Mouse (Mus musculus) kidney, embryonic 15.5 days (tissue): Measurements from ENCODE around the gene Chac2. TPM values are rescaled to one million over a fixed set of nuclear protein-coding genes. Genes with fewer than 3 reads are reported as not detected.
"Not testable (repeated sequence)": the region's sequence is repeated elsewhere in the genome, so short reads cannot be mapped to it uniquely, and the experiment has no call there.

ENCODE experiments used
- ATAC-seq: fragments of 200-750 bp; cut with Nextera tagmentation; replicated peaks from 2 replicates; pipeline ENCODE4 v1.8.0; 2017; ENCODE audit warnings: moderate TSS enrichment; ENCODE audit not compliant: low FRiP score
- H3K27ac ChIP-seq: fragments of 300-500 bp; sonication (generic); 2 replicates; pipeline ENCODE4 v1.5.1; 2015; ENCODE audit warnings: mild to moderate bottlenecking, inconsistent platforms
- H3K27me3 ChIP-seq: fragments of 300-500 bp; sonication (generic); 2 replicates; pipeline ENCODE4 v1.6.1; 2015; ENCODE audit warnings: inconsistent platforms
- H3K36me3 ChIP-seq: fragments of 300-500 bp; sonication (generic); 2 replicates; pipeline ENCODE4 v1.6.1; 2015; ENCODE audit warnings: inconsistent platforms
- H3K4me1 ChIP-seq: fragments of 300-500 bp; sonication (generic); 2 replicates; pipeline ENCODE4 v1.6.1; 2015; ENCODE audit warnings: inconsistent platforms
- H3K4me2 ChIP-seq: fragments of 300-500 bp; sonication (generic); 2 replicates; pipeline ENCODE4 v1.6.1; 2015; ENCODE audit warnings: moderate library complexity, mild to moderate bottlenecking, inconsistent platforms
- H3K4me3 ChIP-seq: fragments of 300-500 bp; sonication (generic); replicated peaks from 2 replicates; pipeline ENCODE4 v1.5.1; 2015; ENCODE audit warnings: mild to moderate bottlenecking, inconsistent platforms
- H3K9ac ChIP-seq: fragments of 300-500 bp; sonication (generic); 2 replicates; pipeline ENCODE4 v1.6.1; 2015; ENCODE audit warnings: mild to moderate bottlenecking, inconsistent platforms
- H3K9me3 ChIP-seq: fragments of 300-500 bp; sonication (generic); replicated peaks from 2 replicates; pipeline ENCODE4 v1.6.1; 2016; ENCODE audit warnings: inconsistent platforms
- WGBS: fragments of 180-500 bp; shearing (Covaris S2); methylation state at CpG from one replicate; pipeline ENCODE4 v1.1.7; 2015; ENCODE audit warnings: mixed read lengths; 5-methylcytosine and 5-hydroxymethylcytosine counted together
- polyA plus RNA-seq: library from polyadenylated mRNA; unstranded; fragments of >200 nt; fragmentation: Nextera tagmentation; extraction: Ambion mirVana; gene quantifications from 2 replicates; pipeline ENCODE4 v1.2.1, GENCODE M21; 2015

Chac2 gene
- 17.7 and 18.8 TPM in 2 replicates for polyA plus RNA-seq

DNA sequence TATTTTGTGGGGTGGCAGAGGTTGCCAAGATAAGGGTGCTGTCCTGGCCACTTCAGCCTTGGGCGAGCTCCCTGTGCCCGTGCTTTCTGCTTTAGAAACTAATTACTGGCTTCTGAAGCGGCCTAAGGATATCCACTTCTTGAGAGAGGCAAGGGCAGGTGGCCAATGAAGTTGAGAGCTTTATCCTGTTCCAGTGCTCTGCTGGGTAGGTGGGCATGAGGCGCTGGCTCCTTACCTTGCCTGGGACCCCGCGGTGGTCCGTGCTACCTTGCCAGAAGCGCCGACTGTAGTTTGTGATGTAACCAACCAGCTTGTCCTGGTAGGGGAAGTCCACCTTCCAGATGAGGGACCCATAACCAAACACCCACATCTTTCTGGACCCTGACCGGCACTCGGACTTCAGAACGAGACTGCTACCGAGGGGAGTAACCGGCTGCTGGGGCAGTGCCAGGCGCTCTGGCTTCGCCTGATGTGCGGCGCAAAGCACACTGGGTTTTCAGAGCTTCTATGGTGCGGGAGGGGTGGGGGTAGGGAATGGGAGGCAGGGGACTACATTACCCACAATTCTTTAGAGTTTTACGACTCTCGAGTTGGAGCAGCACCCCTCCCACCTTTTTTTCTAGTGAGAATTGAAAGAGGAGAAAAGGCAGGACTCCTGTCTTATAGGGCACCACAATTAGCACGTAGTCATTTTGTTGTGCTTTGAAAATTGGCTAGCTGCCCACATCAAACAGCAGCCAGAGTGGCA is at the start of gene Chac2:
Chac2 (minus strand) TSS at position 474 of the 748 bp plus-strand sequence.
- no peaks in the 10 kb centered on the region for H3K9me3 ChIP-seq
- H3K9ac ChIP-seq = peak within 1 kb of the TSS; percentile 59
- peak within 1 kb of the TSS; percentile 75 for H3K4me2 ChIP-seq
- peaks cover 7% of the 10 kb centered on the region; the same call in 1 of the 2 replicates for H3K36me3 ChIP-seq
- H3K4me1 ChIP-seq = peaks cover 6% of the 10 kb centered on the region
- no peaks in the 10 kb centered on the region for H3K27me3 ChIP-seq
- peak within 1 kb of the TSS; percentile 81 for H3K27ac ChIP-seq
- WGBS = 1% methylated on average over 22 of the region's 22 CpGs
- peak; percentile 99 for ATAC-seq
- H3K4me3 ChIP-seq = peak within 1 kb of the TSS; percentile 62

GRCm38 (mm10) chr11:31034958-31035357 is 48.8 kb upstream of the Chac2 start:
- no peak overlapping the region for H3K4me2 ChIP-seq
- no peak overlapping the region for H3K9ac ChIP-seq
- H3K4me3 ChIP-seq = no peak overlapping the region
- ATAC-seq = no peak
- H3K4me1 ChIP-seq = no peaks in the 10 kb centered on the region
- peaks cover 23% of the 10 kb centered on the region for H3K36me3 ChIP-seq
- 96% methylated on average over 4 of the region's 4 CpGs for WGBS
- H3K9me3 ChIP-seq = peaks cover 6% of the 10 kb centered on the region; the same call in 1 of the 2 replicates
- no peak overlapping the region for H3K27ac ChIP-seq
- H3K27me3 ChIP-seq = no peaks in the 10 kb centered on the region

DNA sequence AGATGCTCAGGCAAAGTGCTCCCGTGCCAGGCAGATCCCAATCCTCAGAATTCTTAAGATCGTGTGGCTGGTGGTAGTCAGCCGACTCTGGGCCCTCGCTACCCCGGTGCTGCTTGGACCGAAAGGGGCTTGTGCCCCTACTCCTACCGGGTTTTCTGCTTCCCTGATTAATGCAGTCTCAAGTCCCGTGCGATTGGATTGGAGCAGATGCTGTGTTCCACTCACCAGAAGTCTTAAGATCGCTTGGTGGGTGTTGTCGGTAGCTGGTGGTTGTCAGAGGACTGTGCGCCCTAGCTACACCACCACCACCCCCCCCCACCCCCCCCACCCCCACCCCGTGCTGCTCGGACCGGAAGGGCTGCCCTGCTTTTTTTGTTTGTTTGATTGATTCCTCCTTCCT is 31.3 kb upstream of the Chac2 start:
- not testable (repeated sequence) for H3K36me3 ChIP-seq, H3K4me1 ChIP-seq, H3K4me3 ChIP-seq, H3K27ac ChIP-seq, H3K27me3 ChIP-seq, H3K9me3 ChIP-seq, H3K9ac ChIP-seq, ATAC-seq, H3K4me2 ChIP-seq
- WGBS = 73% methylated on average over 15 of the region's 15 CpGs

DNA sequence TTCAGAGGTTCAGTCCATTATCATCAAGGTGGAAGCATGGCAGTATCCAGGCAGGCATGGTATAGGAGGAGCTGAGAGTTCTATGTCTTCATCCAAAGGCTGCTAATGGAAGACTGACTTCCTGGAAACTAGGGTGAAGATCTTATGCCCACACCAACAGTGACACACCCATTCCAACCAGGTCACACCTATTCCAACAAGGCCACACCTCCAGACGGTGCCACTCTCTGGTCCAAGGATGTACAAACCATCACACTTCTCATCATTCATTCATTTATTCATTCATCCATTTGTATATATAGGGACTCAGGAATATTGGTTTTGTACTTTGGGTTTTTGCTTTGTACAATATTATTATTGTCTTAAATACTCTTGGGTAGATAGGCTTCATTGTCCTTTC is 23.5 kb upstream of the Chac2 start:
- not testable (repeated sequence) for H3K4me3 ChIP-seq, H3K4me1 ChIP-seq, ATAC-seq, H3K27ac ChIP-seq, H3K4me2 ChIP-seq, H3K9ac ChIP-seq, H3K9me3 ChIP-seq, H3K27me3 ChIP-seq
- peaks cover 18% of the 10 kb centered on the region for H3K36me3 ChIP-seq
- WGBS = 97% methylated on average over 1 of the region's 1 CpGs

DNA sequence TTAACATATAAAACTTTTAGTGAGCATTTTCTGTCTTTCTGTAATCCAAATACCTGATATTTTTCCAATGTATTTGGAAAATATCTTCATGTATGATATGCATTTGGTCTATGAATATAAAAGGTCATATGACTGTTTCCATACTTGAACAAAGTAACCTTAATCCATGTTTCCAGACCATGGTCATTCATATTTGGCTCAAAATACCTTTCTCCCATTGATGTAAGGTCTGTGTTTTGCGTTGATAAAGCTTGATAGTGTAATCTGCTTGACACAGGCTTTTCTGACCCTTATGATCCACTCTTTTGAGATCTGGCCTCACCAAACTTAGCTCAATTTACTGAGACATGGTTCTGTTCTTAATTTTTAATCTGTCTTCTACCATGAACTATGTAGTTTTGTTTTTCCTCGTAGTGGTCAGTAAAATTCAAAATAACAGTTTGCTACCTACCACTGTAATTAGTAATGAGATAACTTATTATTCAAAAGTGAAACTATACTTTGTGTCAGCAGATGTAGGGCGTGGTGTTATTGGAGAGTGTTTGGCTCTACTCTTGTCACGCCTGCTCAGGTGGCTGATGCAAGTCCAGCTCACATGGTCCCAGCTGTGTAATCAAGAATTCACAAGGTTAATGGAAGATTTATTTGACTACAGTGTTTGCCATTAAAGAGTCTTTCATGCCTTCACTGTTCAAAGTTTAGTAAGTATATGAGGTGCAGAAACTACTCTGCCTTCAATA is 15.2 kb upstream of the Chac2 start:
- 81% methylated on average over 4 of the region's 4 CpGs for WGBS
- peak; percentile 75; the same call in 1 of the 2 replicates for ATAC-seq
- H3K27ac ChIP-seq = no peak overlapping the region
- no peaks in the 10 kb centered on the region for H3K4me1 ChIP-seq
- H3K9me3 ChIP-seq = no peaks in the 10 kb centered on the region
- 0 out of 2 replicates have a peak, but pooled peaks cover 5% of the 10 kb centered on the region for H3K36me3 ChIP-seq
- no peaks in the 10 kb centered on the region for H3K27me3 ChIP-seq
- H3K9ac ChIP-seq = no peak overlapping the region
- no peak overlapping the region for H3K4me2 ChIP-seq
- H3K4me3 ChIP-seq = no peak overlapping the region

- H3K36me3 ChIP-seq = no peaks in the 10 kb centered on the region
- WGBS = 84% methylated on average over 2 of the region's 2 CpGs
- ATAC-seq = 0 out of 2 replicates have a peak, but pooled peaks have one; percentile 46
- H3K9ac ChIP-seq = no peak overlapping the region
- H3K4me1 ChIP-seq = no peaks in the 10 kb centered on the region
- no peak overlapping the region for H3K27ac ChIP-seq
- no peaks in the 10 kb centered on the region for H3K27me3 ChIP-seq
- no peak overlapping the region for H3K4me2 ChIP-seq
- no peak overlapping the region for H3K4me3 ChIP-seq
- no peaks in the 10 kb centered on the region for H3K9me3 ChIP-seq
These were observed 13.9 kb upstream of the Chac2 start for GRCm38 (mm10) chr11:31000028-31000427.

- no peaks in the 10 kb centered on the region for H3K36me3 ChIP-seq
- H3K9ac ChIP-seq = no peak overlapping the region
- no peak overlapping the region for H3K4me2 ChIP-seq
- H3K27ac ChIP-seq = no peak overlapping the region
- no peaks in the 10 kb centered on the region for H3K27me3 ChIP-seq
- H3K4me3 ChIP-seq = no peak overlapping the region
- H3K9me3 ChIP-seq = no peaks in the 10 kb centered on the region
- no peak for ATAC-seq
- H3K4me1 ChIP-seq = no peaks in the 10 kb centered on the region
- 93% methylated on average over 2 of the region's 2 CpGs for WGBS
These were observed 12.6 kb upstream of the Chac2 start for GRCm38 (mm10) chr11:30998704-30999103.

GRCm38 (mm10) chr11:30998199-30998598 is 12.0 kb upstream of the Chac2 start:
- ATAC-seq = no peak
- H3K9me3 ChIP-seq = no peaks in the 10 kb centered on the region
- H3K36me3 ChIP-seq = no peaks in the 10 kb centered on the region
- no peak overlapping the region for H3K4me3 ChIP-seq
- no peak overlapping the region for H3K4me2 ChIP-seq
- no peak overlapping the region for H3K27ac ChIP-seq
- H3K27me3 ChIP-seq = no peaks in the 10 kb centered on the region
- H3K9ac ChIP-seq = no peak overlapping the region
- 92% methylated on average over 5 of the region's 5 CpGs for WGBS
- H3K4me1 ChIP-seq = no peaks in the 10 kb centered on the region

DNA sequence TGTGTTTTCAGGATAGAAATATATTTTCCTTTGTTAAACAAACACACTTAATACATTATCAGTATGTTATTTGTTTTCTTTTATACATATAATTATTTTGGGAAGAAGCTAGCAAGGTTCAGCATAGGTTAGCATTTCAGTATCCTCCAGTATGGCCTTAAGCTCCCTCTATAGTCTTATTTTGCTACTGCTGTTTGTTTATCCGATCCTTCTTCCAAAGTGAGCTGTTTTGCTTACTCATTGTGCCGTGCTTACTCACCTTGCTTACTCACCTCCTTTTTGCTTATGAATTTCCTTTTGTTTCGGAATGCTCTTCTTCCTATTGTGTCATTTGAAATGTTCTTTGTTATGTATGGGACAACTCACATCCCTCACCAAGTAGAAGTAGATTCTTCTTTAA is 10.5 kb upstream of the Chac2 start:
- ATAC-seq = no peak
- Histone ChIP-seq H3K27me3 (no peaks in the 10 kb centered on the region), H3K36me3 (no peaks in the 10 kb centered on the region), H3K4me1 (no peaks in the 10 kb centered on the region), H3K4me3 (no peak overlapping the region), H3K27ac (no peak overlapping the region), H3K9ac (no peak overlapping the region), H3K9me3 (no peaks in the 10 kb centered on the region), H3K4me2 (no peak overlapping the region)
- 87% methylated on average over 3 of the region's 3 CpGs for WGBS

DNA sequence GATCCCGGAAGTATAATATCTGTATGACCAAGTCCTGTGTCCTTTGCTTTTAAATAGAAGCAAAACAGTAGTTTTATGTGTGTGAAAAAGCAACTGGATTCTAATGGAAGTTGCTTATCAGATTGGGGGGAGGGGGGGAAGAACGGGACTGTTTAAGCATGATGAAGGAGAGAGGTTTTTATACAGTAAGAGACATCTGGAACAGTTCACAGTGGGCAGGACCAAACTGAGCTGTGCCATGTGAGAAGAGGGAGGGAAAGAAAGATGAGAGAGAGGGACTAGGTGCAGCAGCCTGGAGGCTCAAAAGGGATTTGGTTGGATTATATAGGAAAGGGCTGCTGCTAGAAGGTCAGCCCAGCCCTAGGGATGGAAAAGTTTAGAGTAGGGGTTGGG is 471 bp upstream of the Chac2 start:
- H3K27ac ChIP-seq = peak overlapping the region; percentile 81
- ATAC-seq = peak; percentile 87

GRCm38 (mm10) chr11:30985237-30985636 is 913 bp downstream of the Chac2 start:
- Histone ChIP-seq H3K36me3 (peaks cover 7% of the 10 kb centered on the region; the same call in 1 of the 2 replicates), H3K27me3 (no peaks in the 10 kb centered on the region), H3K27ac (no peak overlapping the region), H3K9me3 (no peaks in the 10 kb centered on the region), H3K4me3 (0 out of 2 replicates have a peak overlapping the region, but pooled peaks have one; percentile 62), H3K4me2 (peak overlapping the region; percentile 75), H3K4me1 (peaks cover 6% of the 10 kb centered on the region), H3K9ac (no peak overlapping the region)
- ATAC-seq = no peak
- 52% methylated on average over 2 of the region's 2 CpGs for WGBS

More for the DNA sequence above, 471 bp upstream of the Chac2 start:
- Histone ChIP-seq H3K27me3 (no peaks in the 10 kb centered on the region), H3K4me3 (peak overlapping the region; percentile 62), H3K4me1 (peaks cover 6% of the 10 kb centered on the region), H3K9ac (peak overlapping the region; percentile 59), H3K9me3 (no peaks in the 10 kb centered on the region), H3K36me3 (peaks cover 6% of the 10 kb centered on the region; the same call in 1 of the 2 replicates), H3K4me2 (peak overlapping the region; percentile 75)
- 0% methylated on average over 2 of the region's 2 CpGs for WGBS

- H3K4me1 ChIP-seq = peaks cover 8% of the 10 kb centered on the region
- peak within 1 kb of the TSS; percentile 71 for H3K4me2 ChIP-seq
- H3K9ac ChIP-seq = peak within 1 kb of the TSS; percentile 85
- H3K9me3 ChIP-seq = peaks cover 13% of the 10 kb centered on the region; the same call in 1 of the 2 replicates
- ATAC-seq = peak; percentile 99
- no peaks in the 10 kb centered on the region for H3K27me3 ChIP-seq
- H3K4me3 ChIP-seq = peak within 1 kb of the TSS; percentile 89
- peak within 1 kb of the TSS; percentile 91 for H3K27ac ChIP-seq
- H3K36me3 ChIP-seq = peaks cover 38% of the 10 kb centered on the region
- under 1% methylated on average over 40 of the region's 40 CpGs for WGBS
These were observed 31.8 kb downstream of the Chac2 start, which contains the start of gene Erlec1 for GRCm38 (mm10) chr11:30954279-30954725. Gene Erlec1 (minus strand): TSS chr11:30954335.
